Mouse (Mus musculus): ENCODE data around the gene Cenpp. TPM values are rescaled to one million over a fixed set of nuclear protein-coding genes. Genes with fewer than 3 reads are reported as not detected.

Cenpp gene
- polyA plus RNA-seq, 1 experiment from 2014 or later: 28.3 TPM

GRCm38 (mm10) chr13:49556924-49557323, 95.7 kb downstream of the Cenpp start:
- ATAC-seq (replicated peaks; ENCODE audit: low FRiP score, low TSS enrichment, low read depth): no peak
- Histone ChIP-seq H3K27me3 (replicated peaks; ENCODE audit: control insufficient read depth, insufficient read depth, low read length) (no peaks in the 10 kb centered on the region), H3K4me3 (ENCODE audit: low read depth, low read length) (no peak overlapping the region), H3K4me2 (ENCODE audit: low read length) (no peak overlapping the region), H3K27ac (ENCODE audit: low read depth) (no peak overlapping the region), H3K9ac (ENCODE audit: low read length) (no peak overlapping the region), H3K9me3 (ENCODE audit: control insufficient read depth, low read length) (no peaks in the 10 kb centered on the region), H3K4me1 (replicated peaks; ENCODE audit: control insufficient read depth, insufficient read depth, low read length) (no peaks in the 10 kb centered on the region), H3K36me3 (ENCODE audit: control insufficient read depth, insufficient read depth, low read length) (no peaks in the 10 kb centered on the region)
- 63% methylated on average over 1 of the region's 1 CpGs for WGBS
- DNase-seq (ENCODE audit: low spot score): no peak

GRCm38 (mm10) chr13:49556203-49556602, 96.4 kb downstream of the Cenpp start:
- H3K4me1 ChIP-seq (replicated peaks; ENCODE audit: control insufficient read depth, insufficient read depth, low read length): no peaks in the 10 kb centered on the region
- no peak overlapping the region for H3K27ac ChIP-seq (ENCODE audit: low read depth)
- no peaks in the 10 kb centered on the region for H3K27me3 ChIP-seq (replicated peaks; ENCODE audit: control insufficient read depth, insufficient read depth, low read length)
- ATAC-seq (replicated peaks; ENCODE audit: low FRiP score, low TSS enrichment, low read depth): no peak
- H3K4me3 ChIP-seq (ENCODE audit: low read depth, low read length): no peak overlapping the region
- H3K4me2 ChIP-seq (ENCODE audit: low read length): no peak overlapping the region
- H3K36me3 ChIP-seq (ENCODE audit: control insufficient read depth, insufficient read depth, low read length): no peaks in the 10 kb centered on the region
- no peak for DNase-seq (ENCODE audit: low spot score)
- no peaks in the 10 kb centered on the region for H3K9me3 ChIP-seq (ENCODE audit: control insufficient read depth, low read length)
- H3K9ac ChIP-seq (ENCODE audit: low read length): no peak overlapping the region
- 74% methylated on average over 1 of the region's 1 CpGs for WGBS

- no peaks in the 10 kb centered on the region for H3K27me3 ChIP-seq (replicated peaks; ENCODE audit: control insufficient read depth, insufficient read depth, low read length)
Observed at GRCm38 (mm10) chr13:49554519-49554918, 98.1 kb downstream of the Cenpp start.

GRCm38 (mm10) chr13:49549616-49550015, 103.0 kb downstream of the Cenpp start:
- Histone ChIP-seq H3K4me1 (replicated peaks; ENCODE audit: control insufficient read depth, insufficient read depth, low read length) (peaks cover 5% of the 10 kb centered on the region; the same call in 1 of the 2 replicates), H3K4me3 (ENCODE audit: low read depth, low read length) (no peak overlapping the region), H3K9ac (ENCODE audit: low read length) (no peak overlapping the region), H3K4me2 (ENCODE audit: low read length) (no peak overlapping the region), H3K36me3 (ENCODE audit: control insufficient read depth, insufficient read depth, low read length) (no peaks in the 10 kb centered on the region), H3K9me3 (ENCODE audit: control insufficient read depth, low read length) (no peaks in the 10 kb centered on the region), H3K27me3 (replicated peaks; ENCODE audit: control insufficient read depth, insufficient read depth, low read length) (no peaks in the 10 kb centered on the region), H3K27ac (ENCODE audit: low read depth) (no peak overlapping the region)
- ATAC-seq (replicated peaks; ENCODE audit: low FRiP score, low TSS enrichment, low read depth) (no peak), DNase-seq (ENCODE audit: low spot score) (no peak)
- whole genome bisulfite sequencing: 89% methylated on average over 3 of the region's 3 CpGs

More at GRCm38 (mm10) chr13:49554519-49554918, 98.1 kb downstream of the Cenpp start:
- no peaks in the 10 kb centered on the region for H3K9me3 ChIP-seq (ENCODE audit: control insufficient read depth, low read length)
- H3K27ac ChIP-seq (ENCODE audit: low read depth): no peak overlapping the region
- DNase-seq (ENCODE audit: low spot score): no peak
- H3K9ac ChIP-seq (ENCODE audit: low read length): no peak overlapping the region
- H3K36me3 ChIP-seq (ENCODE audit: control insufficient read depth, insufficient read depth, low read length): no peaks in the 10 kb centered on the region
- H3K4me3 ChIP-seq (ENCODE audit: low read depth, low read length): no peak overlapping the region
- no peak overlapping the region for H3K4me2 ChIP-seq (ENCODE audit: low read length)
- no peak for ATAC-seq (replicated peaks; ENCODE audit: low FRiP score, low TSS enrichment, low read depth)
- WGBS: 85% methylated on average over 5 of the region's 5 CpGs
- no peaks in the 10 kb centered on the region for H3K4me1 ChIP-seq (replicated peaks; ENCODE audit: control insufficient read depth, insufficient read depth, low read length)

GRCm38 (mm10) chr13:49547563-49548150, 104.9 kb downstream of the Cenpp start:
- H3K27ac ChIP-seq (ENCODE audit: low read depth): peak overlapping the region; percentile 87
- H3K27me3 ChIP-seq (replicated peaks; ENCODE audit: control insufficient read depth, insufficient read depth, low read length): no peaks in the 10 kb centered on the region
- H3K36me3 ChIP-seq (ENCODE audit: control insufficient read depth, insufficient read depth, low read length): no peaks in the 10 kb centered on the region
- DNase-seq (ENCODE audit: low spot score): no peak
- ATAC-seq (replicated peaks; ENCODE audit: low FRiP score, low TSS enrichment, low read depth): no peak
- H3K4me2 ChIP-seq (ENCODE audit: low read length): no peak overlapping the region
- no peaks in the 10 kb centered on the region for H3K9me3 ChIP-seq (ENCODE audit: control insufficient read depth, low read length)
- H3K9ac ChIP-seq (ENCODE audit: low read length): no peak overlapping the region
- no peak overlapping the region for H3K4me3 ChIP-seq (ENCODE audit: low read depth, low read length)
- peaks cover 5% of the 10 kb centered on the region; the same call in 1 of the 2 replicates for H3K4me1 ChIP-seq (replicated peaks; ENCODE audit: control insufficient read depth, insufficient read depth, low read length)
- WGBS: 62% methylated on average over 1 of the region's 1 CpGs

- no peak overlapping the region for H3K4me3 ChIP-seq (ENCODE audit: low read depth, low read length)
- H3K4me2 ChIP-seq (ENCODE audit: low read length): peak overlapping the region; percentile 21; the same call in 1 of the 2 replicates
- no peak for ATAC-seq (replicated peaks; ENCODE audit: low FRiP score, low TSS enrichment, low read depth)
Observed at GRCm38 (mm10) chr13:49546517-49546916, 106.1 kb downstream of the Cenpp start.

GRCm38 (mm10) chr13:49545646-49546045, 106.9 kb downstream of the Cenpp start:
- Histone ChIP-seq H3K27ac (ENCODE audit: low read depth) (peak overlapping the region; percentile 87), H3K27me3 (replicated peaks; ENCODE audit: control insufficient read depth, insufficient read depth, low read length) (no peaks in the 10 kb centered on the region), H3K9me3 (ENCODE audit: control insufficient read depth, low read length) (no peaks in the 10 kb centered on the region), H3K9ac (ENCODE audit: low read length) (no peak overlapping the region), H3K4me1 (replicated peaks; ENCODE audit: control insufficient read depth, insufficient read depth, low read length) (peaks cover 5% of the 10 kb centered on the region; the same call in 1 of the 2 replicates), H3K4me3 (ENCODE audit: low read depth, low read length) (no peak overlapping the region), H3K4me2 (ENCODE audit: low read length) (peak overlapping the region; percentile 21), H3K36me3 (ENCODE audit: control insufficient read depth, insufficient read depth, low read length) (no peaks in the 10 kb centered on the region)
- DNase-seq (ENCODE audit: low spot score) (no peak), ATAC-seq (replicated peaks; ENCODE audit: low FRiP score, low TSS enrichment, low read depth) (peak; percentile 89)
- WGBS: 24% methylated on average over 3 of the region's 3 CpGs

More at GRCm38 (mm10) chr13:49546517-49546916, 106.1 kb downstream of the Cenpp start:
- WGBS: 49% methylated on average over 1 of the region's 1 CpGs
- no peak for DNase-seq (ENCODE audit: low spot score)
- Histone ChIP-seq H3K9me3 (ENCODE audit: control insufficient read depth, low read length) (no peaks in the 10 kb centered on the region), H3K9ac (ENCODE audit: low read length) (no peak overlapping the region), H3K27ac (ENCODE audit: low read depth) (peak overlapping the region; percentile 87), H3K36me3 (ENCODE audit: control insufficient read depth, insufficient read depth, low read length) (no peaks in the 10 kb centered on the region), H3K4me1 (replicated peaks; ENCODE audit: control insufficient read depth, insufficient read depth, low read length) (peaks cover 5% of the 10 kb centered on the region; the same call in 1 of the 2 replicates), H3K27me3 (replicated peaks; ENCODE audit: control insufficient read depth, insufficient read depth, low read length) (no peaks in the 10 kb centered on the region)

- H3K9me3 ChIP-seq (ENCODE audit: control insufficient read depth, low read length): no peaks in the 10 kb centered on the region
- WGBS: 45% methylated on average over 3 of the region's 3 CpGs
- H3K36me3 ChIP-seq (ENCODE audit: control insufficient read depth, insufficient read depth, low read length): no peaks in the 10 kb centered on the region
- H3K4me2 ChIP-seq (ENCODE audit: low read length): peak within 1 kb of the TSS; percentile 21
- H3K4me3 ChIP-seq (ENCODE audit: low read depth, low read length): no peak within 1 kb of the TSS
- ATAC-seq (replicated peaks; ENCODE audit: low FRiP score, low TSS enrichment, low read depth): no peak
- no peaks in the 10 kb centered on the region for H3K27me3 ChIP-seq (replicated peaks; ENCODE audit: control insufficient read depth, insufficient read depth, low read length)
- H3K4me1 ChIP-seq (replicated peaks; ENCODE audit: control insufficient read depth, insufficient read depth, low read length): peaks cover 5% of the 10 kb centered on the region; the same call in 1 of the 2 replicates
- no peak within 1 kb of the TSS for H3K9ac ChIP-seq (ENCODE audit: low read length)
- no peak for DNase-seq (ENCODE audit: low spot score)
- H3K27ac ChIP-seq (ENCODE audit: low read depth): peak within 1 kb of the TSS; percentile 87; the same call in 1 of the 2 replicates
Observed at GRCm38 (mm10) chr13:49544279-49544678, 108.3 kb downstream of the Cenpp start, which contains the start of gene Aspn. Aspn (plus strand) TSS chr13:49544443.

- WGBS: 56% methylated on average over 1 of the region's 1 CpGs
- DNase-seq (ENCODE audit: low spot score): no peak
- H3K27ac ChIP-seq (ENCODE audit: low read depth): no peak overlapping the region
Observed at GRCm38 (mm10) chr13:49538693-49539092, 113.9 kb downstream of the Cenpp start.

More at GRCm38 (mm10) chr13:49538693-49539092, 113.9 kb downstream of the Cenpp start:
- ATAC-seq (replicated peaks; ENCODE audit: low FRiP score, low TSS enrichment, low read depth): no peak
- Histone ChIP-seq H3K9me3 (ENCODE audit: control insufficient read depth, low read length) (no peaks in the 10 kb centered on the region), H3K4me1 (replicated peaks; ENCODE audit: control insufficient read depth, insufficient read depth, low read length) (no peaks in the 10 kb centered on the region), H3K9ac (ENCODE audit: low read length) (no peak overlapping the region), H3K36me3 (ENCODE audit: control insufficient read depth, insufficient read depth, low read length) (no peaks in the 10 kb centered on the region), H3K27me3 (replicated peaks; ENCODE audit: control insufficient read depth, insufficient read depth, low read length) (no peaks in the 10 kb centered on the region), H3K4me2 (ENCODE audit: low read length) (no peak overlapping the region), H3K4me3 (ENCODE audit: low read depth, low read length) (no peak overlapping the region)

All from intestine, embryonic 14.5 days (tissue).